Mouse (Mus musculus) limb, embryonic 15.5 days (tissue): ENCODE results near the gene Dnah11. TPM values are rescaled to one million over a fixed set of nuclear protein-coding genes. Genes with fewer than 3 reads are reported as not detected.
"Not testable (repeated sequence)": the region's sequence is repeated elsewhere in the genome, so short reads cannot be mapped to it uniquely, and the experiment has no call there.

Experiments
- ATAC-seq: fragments of 200-750 bp; cut with Nextera tagmentation; 2 replicates; pipeline ENCODE4 v1.8.0; 2017; ENCODE audit warnings: low read depth, moderate TSS enrichment; ENCODE audit not compliant: insufficient number of reproducible peaks, low FRiP score, low TSS enrichment
- H3K27ac ChIP-seq: fragments of 300-500 bp; sonication (generic); 2 replicates; pipeline ENCODE4 v1.5.1; 2015; ENCODE audit warnings: moderate library complexity, mild to moderate bottlenecking, inconsistent platforms
- H3K27me3 ChIP-seq: fragments of 300-500 bp; sonication (generic); 2 replicates; pipeline ENCODE4 v1.6.1; 2015; ENCODE audit warnings: inconsistent platforms
- H3K36me3 ChIP-seq: fragments of 300-500 bp; sonication (generic); 2 replicates; pipeline ENCODE4 v1.6.1; 2015; ENCODE audit warnings: inconsistent platforms
- H3K4me1 ChIP-seq: fragments of 300-500 bp; sonication (generic); 2 replicates; pipeline ENCODE4 v1.6.1; 2015; ENCODE audit warnings: inconsistent platforms
- H3K4me2 ChIP-seq: fragments of 300-500 bp; sonication (generic); 2 replicates; pipeline ENCODE4 v1.6.1; 2015; ENCODE audit warnings: mild to moderate bottlenecking, inconsistent platforms
- H3K4me3 ChIP-seq: fragments of 300-500 bp; sonication (generic); 2 replicates; pipeline ENCODE4 v1.5.1; 2015; ENCODE audit warnings: mild to moderate bottlenecking, inconsistent platforms
- H3K9ac ChIP-seq: fragments of 300-500 bp; sonication (generic); 2 replicates; pipeline ENCODE4 v1.6.1; 2015; ENCODE audit warnings: inconsistent platforms
- H3K9me3 ChIP-seq: fragments of 300-500 bp; sonication (generic); 2 replicates; pipeline ENCODE4 v1.6.1; 2016; ENCODE audit warnings: inconsistent platforms
- WGBS: fragments of 180-500 bp; shearing (Covaris S2); methylation state at CpG from one replicate; pipeline ENCODE4 v1.1.7; 2015; 5-methylcytosine and 5-hydroxymethylcytosine counted together
- polyA plus RNA-seq: library from polyadenylated mRNA; unstranded; fragments of >200 nt; fragmentation: Nextera tagmentation; extraction: Ambion mirVana; gene quantifications from 2 replicates; pipeline ENCODE4 v1.2.1, GENCODE M21; 2015

Gene Dnah11
- polyA plus RNA-seq, 1 experiment from 2014 or later: 0.24 TPM

DNA sequence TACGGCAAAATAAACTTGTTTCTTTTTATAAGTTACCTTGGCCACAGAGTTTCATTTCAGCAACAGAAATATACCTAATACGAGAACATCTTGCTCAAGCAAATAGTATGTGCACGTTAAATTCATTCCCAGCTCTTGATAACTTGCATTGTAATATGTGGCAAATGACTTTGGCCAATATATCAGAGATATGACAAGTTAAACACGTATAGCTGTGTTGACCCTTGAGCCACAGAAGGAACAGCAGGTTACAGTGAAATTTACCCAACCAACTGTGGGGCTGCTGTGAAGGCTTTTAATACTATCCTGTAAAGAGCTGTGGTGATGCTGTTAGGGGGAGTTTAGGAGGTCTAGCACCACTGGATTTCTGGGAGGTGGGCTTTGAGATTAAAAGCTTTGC, 298.0 kb downstream of the Dnah11 start:
- H3K9me3 ChIP-seq, H3K4me2 ChIP-seq, H3K4me3 ChIP-seq, H3K4me1 ChIP-seq, ATAC-seq, H3K9ac ChIP-seq, H3K27me3 ChIP-seq, H3K27ac ChIP-seq, H3K36me3 ChIP-seq: not testable (repeated sequence)
- WGBS: 67% methylated on average over 1 of the region's 4 CpGs

GRCm38 (mm10) chr12:117887422-117887821, 311.4 kb downstream of the Dnah11 start:
- Histone ChIP-seq H3K9ac (no peak overlapping the region), H3K9me3 (no peaks in the 10 kb centered on the region), H3K4me3 (no peak overlapping the region), H3K4me2 (no peak overlapping the region), H3K27ac (no peak overlapping the region), H3K36me3 (no peaks in the 10 kb centered on the region), H3K4me1 (no peaks in the 10 kb centered on the region), H3K27me3 (no peaks in the 10 kb centered on the region)
- ATAC-seq: no peak
- 72% methylated on average over 3 of the region's 3 CpGs for WGBS

DNA sequence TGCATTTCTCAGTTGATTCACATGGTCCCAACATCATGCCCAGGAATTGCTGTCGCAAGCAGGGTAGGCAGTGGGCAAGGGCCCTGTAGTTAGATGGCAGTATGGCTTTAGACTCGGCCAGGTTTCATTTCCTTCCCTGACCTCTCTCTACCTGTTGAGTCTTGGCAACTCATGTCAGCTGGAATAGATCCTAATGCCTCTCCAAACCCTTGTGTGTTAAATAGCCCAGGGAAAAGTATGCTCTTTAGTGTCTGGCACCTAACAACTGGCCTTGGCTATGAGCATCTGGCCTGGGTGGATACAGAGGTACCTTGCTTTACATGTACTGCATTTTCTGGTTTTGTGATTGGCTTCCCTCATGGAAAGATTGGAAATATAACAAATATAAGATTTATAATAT, 314.2 kb downstream of the Dnah11 start:
- no peak overlapping the region for H3K27ac ChIP-seq

DNA sequence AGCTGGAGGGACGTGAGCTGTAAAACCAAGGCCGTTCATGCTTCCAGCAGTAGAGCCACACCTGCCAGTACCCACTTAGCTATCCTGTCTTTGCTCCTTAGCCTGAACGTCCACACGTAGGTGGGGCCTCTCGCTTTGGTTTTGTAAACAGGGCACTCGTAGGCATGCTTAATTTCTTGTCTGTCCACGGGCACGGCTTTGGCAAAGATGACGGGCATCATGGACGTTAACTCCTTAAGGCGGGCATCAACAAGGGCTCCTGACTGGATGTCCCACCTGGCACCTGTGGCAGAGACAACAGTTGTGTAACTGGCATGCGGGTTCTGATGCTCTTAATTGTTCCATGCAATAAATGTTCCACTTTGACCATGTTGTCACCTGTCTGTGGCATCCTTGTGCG, 320.5 kb downstream of the Dnah11 start:
- Histone ChIP-seq H3K4me2 (no peak overlapping the region), H3K4me1 (no peaks in the 10 kb centered on the region), H3K9me3 (no peaks in the 10 kb centered on the region), H3K4me3 (no peak overlapping the region), H3K27me3 (no peaks in the 10 kb centered on the region), H3K27ac (no peak overlapping the region), H3K36me3 (peaks cover 40% of the 10 kb centered on the region), H3K9ac (no peak overlapping the region)
- 93% methylated on average over 13 of the region's 13 CpGs for WGBS
- no peak for ATAC-seq

More for the DNA sequence above, 314.2 kb downstream of the Dnah11 start:
- Histone ChIP-seq H3K4me1 (no peaks in the 10 kb centered on the region), H3K36me3 (0 out of 2 replicates have a peak, but pooled peaks cover 3% of the 10 kb centered on the region), H3K27me3 (no peaks in the 10 kb centered on the region), H3K9me3 (no peaks in the 10 kb centered on the region), H3K4me3 (no peak overlapping the region), H3K9ac (no peak overlapping the region), H3K4me2 (no peak overlapping the region)
- WGBS: 83% methylated on average over 2 of the region's 2 CpGs
- no peak for ATAC-seq

- Histone ChIP-seq H3K36me3 (peaks cover 46% of the 10 kb centered on the region), H3K9me3 (no peaks in the 10 kb centered on the region)
- WGBS: 66% methylated on average over 5 of the region's 5 CpGs
Measured at GRCm38 (mm10) chr12:117872265-117872664, 326.6 kb downstream of the Dnah11 start.

GRCm38 (mm10) chr12:117867708-117868564, 330.9 kb downstream of the Dnah11 start:
- Histone ChIP-seq H3K4me1 (0 out of 2 replicates have a peak, but pooled peaks cover 3% of the 10 kb centered on the region), H3K4me3 (no peak overlapping the region), H3K27ac (peak overlapping the region; percentile 43; the same call in 1 of the 2 replicates), H3K4me2 (no peak overlapping the region), H3K36me3 (peaks cover 16% of the 10 kb centered on the region; the same call in 1 of the 2 replicates), H3K27me3 (no peaks in the 10 kb centered on the region), H3K9me3 (no peaks in the 10 kb centered on the region), H3K9ac (no peak overlapping the region)
- 64% methylated on average over 4 of the region's 4 CpGs for WGBS
- ATAC-seq: no peak

More at GRCm38 (mm10) chr12:117872265-117872664, 326.6 kb downstream of the Dnah11 start:
- Histone ChIP-seq H3K9ac (no peak overlapping the region), H3K4me1 (no peaks in the 10 kb centered on the region), H3K27me3 (no peaks in the 10 kb centered on the region), H3K4me3 (no peak overlapping the region), H3K27ac (no peak overlapping the region), H3K4me2 (no peak overlapping the region)
- no peak for ATAC-seq

- Histone ChIP-seq H3K4me1 (0 out of 2 replicates have a peak, but pooled peaks cover 6% of the 10 kb centered on the region), H3K9ac (no peak overlapping the region), H3K27me3 (no peaks in the 10 kb centered on the region), H3K36me3 (no peaks in the 10 kb centered on the region), H3K27ac (no peak overlapping the region), H3K4me3 (no peak overlapping the region), H3K9me3 (no peaks in the 10 kb centered on the region), H3K4me2 (no peak overlapping the region)
- no peak for ATAC-seq
- WGBS: 81% methylated on average over 5 of the region's 5 CpGs
Measured at GRCm38 (mm10) chr12:117862655-117863054, 336.2 kb downstream of the Dnah11 start.

DNA sequence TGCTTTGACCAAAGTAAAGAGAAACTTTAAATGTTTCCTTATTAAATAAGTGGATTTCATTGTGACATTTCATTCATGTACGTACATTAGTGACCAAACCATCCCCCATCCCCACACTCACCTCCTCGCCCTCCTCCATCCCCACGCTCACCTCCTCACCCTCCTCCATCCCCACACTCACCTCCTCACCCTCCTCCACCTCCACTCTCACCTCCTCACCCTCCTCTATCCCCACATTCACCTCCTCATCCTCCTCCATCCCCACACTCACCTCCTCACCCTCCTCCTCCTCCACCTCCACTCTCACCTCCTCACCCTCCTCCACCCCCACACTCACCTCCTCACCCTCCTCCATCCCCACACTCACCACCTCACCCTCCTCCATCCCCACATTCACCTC, 337.6 kb downstream of the Dnah11 start:
- Histone ChIP-seq H3K27me3 (no peaks in the 10 kb centered on the region), H3K4me2 (no peak overlapping the region), H3K27ac (no peak overlapping the region), H3K4me3 (no peak overlapping the region), H3K9me3 (no peaks in the 10 kb centered on the region), H3K9ac (no peak overlapping the region), H3K4me1 (0 out of 2 replicates have a peak, but pooled peaks cover 6% of the 10 kb centered on the region), H3K36me3 (no peaks in the 10 kb centered on the region)
- no peak for ATAC-seq
- 76% methylated on average over 3 of the region's 3 CpGs for WGBS

DNA sequence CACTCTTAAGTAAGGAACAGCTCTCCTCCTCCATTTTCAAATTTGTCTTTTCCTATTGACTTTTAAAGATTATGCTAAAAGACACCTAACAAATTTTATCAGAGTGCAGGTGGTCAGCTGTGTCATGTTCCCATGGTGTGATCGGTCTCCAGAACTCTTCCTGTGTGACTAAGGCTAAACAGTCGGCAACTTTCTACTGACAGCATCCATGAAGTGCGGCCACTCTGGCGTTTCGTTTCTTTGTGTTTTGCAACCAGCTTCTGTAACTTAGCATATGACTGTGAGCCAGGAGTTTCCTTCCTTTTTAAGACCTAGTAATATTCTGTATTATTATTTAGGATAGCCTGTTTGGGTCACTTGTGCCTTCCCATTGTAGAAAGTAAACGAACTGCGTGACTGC, 338.0 kb downstream of the Dnah11 start:
- no peaks in the 10 kb centered on the region for H3K27me3 ChIP-seq
- H3K9me3 ChIP-seq: no peaks in the 10 kb centered on the region
- H3K4me2 ChIP-seq: no peak overlapping the region
- 0 out of 2 replicates have a peak, but pooled peaks cover 6% of the 10 kb centered on the region for H3K4me1 ChIP-seq
- 73% methylated on average over 7 of the region's 7 CpGs for WGBS
- H3K9ac ChIP-seq: no peak overlapping the region
- H3K4me3 ChIP-seq: no peak overlapping the region
- ATAC-seq: no peak
- H3K36me3 ChIP-seq: no peaks in the 10 kb centered on the region
- H3K27ac ChIP-seq: no peak overlapping the region

GRCm38 (mm10) chr12:117857884-117858283, 341.0 kb downstream of the Dnah11 start:
- 85% methylated on average over 6 of the region's 6 CpGs for WGBS
- Histone ChIP-seq H3K9ac (no peak overlapping the region), H3K4me1 (0 out of 2 replicates have a peak, but pooled peaks cover 3% of the 10 kb centered on the region), H3K27me3 (no peaks in the 10 kb centered on the region), H3K4me2 (no peak overlapping the region), H3K36me3 (no peaks in the 10 kb centered on the region), H3K4me3 (no peak overlapping the region), H3K27ac (no peak overlapping the region), H3K9me3 (no peaks in the 10 kb centered on the region)
- no peak for ATAC-seq

DNA sequence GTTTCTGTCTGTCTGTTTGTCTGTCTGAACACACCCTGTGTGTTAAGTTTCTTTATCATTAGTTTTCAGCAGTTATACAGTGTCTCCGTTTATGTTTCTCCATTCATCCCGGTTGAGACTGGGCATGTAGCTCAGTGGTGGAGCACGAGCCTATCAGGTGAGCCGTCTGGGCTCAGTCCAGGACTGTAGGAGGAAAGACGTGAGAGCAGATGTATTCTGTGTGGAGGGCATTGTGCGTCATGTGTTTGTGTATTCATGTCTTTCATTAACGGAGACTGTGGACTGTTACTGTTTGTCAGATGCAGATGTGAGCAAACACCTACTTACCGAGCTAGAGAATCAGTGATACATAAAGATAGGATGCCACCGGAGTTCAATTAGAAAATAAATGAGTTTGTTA, 341.8 kb downstream of the Dnah11 start:
- H3K4me1 ChIP-seq: no peaks in the 10 kb centered on the region
- no peak for ATAC-seq

GRCm38 (mm10) chr12:117853316-117853715, 345.5 kb downstream of the Dnah11 start:
- Histone ChIP-seq H3K9me3 (no peaks in the 10 kb centered on the region), H3K36me3 (no peaks in the 10 kb centered on the region), H3K27me3 (no peaks in the 10 kb centered on the region), H3K9ac (no peak overlapping the region), H3K4me3 (no peak overlapping the region), H3K27ac (no peak overlapping the region), H3K4me2 (no peak overlapping the region), H3K4me1 (peaks cover 3% of the 10 kb centered on the region; the same call in 1 of the 2 replicates)
- no peak for ATAC-seq
- WGBS: 32% methylated on average over 6 of the region's 6 CpGs

More for the DNA sequence above, 341.8 kb downstream of the Dnah11 start:
- no peak overlapping the region for H3K27ac ChIP-seq
- no peak overlapping the region for H3K9ac ChIP-seq
- no peak overlapping the region for H3K4me3 ChIP-seq
- H3K36me3 ChIP-seq: no peaks in the 10 kb centered on the region
- H3K9me3 ChIP-seq: no peaks in the 10 kb centered on the region
- H3K4me2 ChIP-seq: no peak overlapping the region
- H3K27me3 ChIP-seq: no peaks in the 10 kb centered on the region
- 78% methylated on average over 9 of the region's 9 CpGs for WGBS
